ENCODE assay signal across 7 mouse cellular contexts in the genomic region with DNA sequence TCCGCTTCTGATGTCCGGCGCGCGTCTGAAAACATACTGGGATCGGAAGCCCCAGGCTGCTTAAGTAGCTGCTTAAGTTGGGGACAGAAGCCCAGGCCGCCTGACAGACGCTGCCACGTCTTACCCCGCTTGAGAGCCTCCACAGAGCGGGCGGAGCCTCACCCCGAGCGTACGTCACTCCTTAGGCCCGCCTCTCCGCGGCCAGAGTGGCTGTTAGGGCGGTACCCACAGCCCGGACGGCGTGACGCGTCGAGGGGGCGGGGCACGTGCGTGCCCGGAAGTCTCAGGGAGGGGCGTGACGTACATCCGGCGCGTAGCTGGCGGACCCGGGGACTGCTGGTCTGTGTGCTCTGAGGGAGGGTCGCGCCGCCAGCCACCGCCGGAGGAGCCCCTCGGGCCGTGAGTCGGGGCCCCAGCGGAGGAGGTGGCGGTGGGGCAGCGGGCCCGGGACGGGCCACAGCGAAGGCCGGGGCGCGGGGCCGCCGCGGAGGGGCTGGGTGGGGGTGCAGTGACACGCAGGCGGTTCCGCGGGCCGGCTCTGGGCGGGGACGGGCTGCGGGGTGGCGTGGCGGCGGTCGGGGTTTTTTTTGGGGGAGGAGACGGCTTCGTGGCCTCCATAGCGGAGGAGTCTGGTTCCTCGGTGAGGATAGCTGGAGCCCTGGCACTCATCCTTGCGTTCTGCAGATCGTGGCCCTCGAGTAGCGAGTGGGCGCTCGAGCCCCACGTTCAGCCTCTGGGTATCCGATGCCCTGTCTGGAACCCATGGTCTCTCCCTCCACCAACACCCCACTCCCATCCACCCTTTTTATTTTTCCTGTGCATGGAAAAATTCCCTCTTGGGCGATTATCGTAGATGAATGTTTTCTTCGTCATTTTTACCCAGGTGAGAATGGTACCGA. TPM values are rescaled to one million over a fixed set of nuclear protein-coding genes. Genes with fewer than 3 reads are reported as not detected.
DNase-seq lines count a peak whose midpoint lies in the region; ATAC-seq lines count a peak whose summit lies in the region.

Gene Sar1a (plus strand): TSS at position 285 of the 899 bp plus-strand sequence.

- peak within 1 kb of the TSS; percentile 56; the same call in 1 of the 2 replicates for H3K27ac ChIP-seq in embryonic facial prominence, embryonic 11.5 days (replicated peaks; ENCODE audit: low read depth, low read length)
- H3K27ac ChIP-seq in limb, embryonic 11.5 days (replicated peaks; ENCODE audit: low read depth, low read length) = 0 out of 2 replicates have a peak within 1 kb of the TSS, but pooled peaks have one; percentile 24
- peak within 1 kb of the TSS; percentile 78 for H3K27ac ChIP-seq in midbrain, embryonic 14.5 days (replicated peaks; ENCODE audit: low read depth, low read length)

- peak within 1 kb of the TSS; percentile 73 for H3K4me2 ChIP-seq in embryonic facial prominence, embryonic 11.5 days (ENCODE audit: low read depth, low read length)
- H3K4me2 ChIP-seq in limb, embryonic 11.5 days (ENCODE audit: low read depth, severe bottlenecking) = peak within 1 kb of the TSS; percentile 68
- peak within 1 kb of the TSS; percentile 93 for H3K4me2 ChIP-seq in midbrain, embryonic 14.5 days (ENCODE audit: low read length)

- H3K4me3 ChIP-seq in embryonic facial prominence, embryonic 11.5 days (ENCODE audit: low read depth, low read length) = peak within 1 kb of the TSS; percentile 98
- peak within 1 kb of the TSS; percentile 80 for H3K4me3 ChIP-seq in limb, embryonic 11.5 days (ENCODE audit: low read depth, low read length)
- peak within 1 kb of the TSS; percentile 94 for H3K4me3 ChIP-seq in midbrain, embryonic 14.5 days (replicated peaks; ENCODE audit: low read depth, low read length)

- H3K36me3 ChIP-seq in embryonic facial prominence, embryonic 11.5 days (replicated peaks; ENCODE audit: control insufficient read depth, insufficient read depth, low read depth, low read length) = no peaks in the 10 kb centered on the region
- H3K36me3 ChIP-seq in limb, embryonic 11.5 days (ENCODE audit: control insufficient read depth, insufficient read depth, low read length) = peaks cover 2% of the 10 kb centered on the region; the same call in 1 of the 2 replicates
- H3K36me3 ChIP-seq in midbrain, embryonic 14.5 days (ENCODE audit: control insufficient read depth, insufficient read depth, low read length) = peaks cover 3% of the 10 kb centered on the region; the same call in 1 of the 2 replicates

- H3K27me3 ChIP-seq in embryonic facial prominence, embryonic 11.5 days (ENCODE audit: control insufficient read depth, insufficient read depth, low read length) = no peaks in the 10 kb centered on the region
- H3K27me3 ChIP-seq in limb, embryonic 11.5 days (ENCODE audit: control insufficient read depth, insufficient read depth, low read length) = no peaks in the 10 kb centered on the region
- H3K27me3 ChIP-seq in midbrain, embryonic 14.5 days (ENCODE audit: control insufficient read depth, insufficient read depth, low read length) = no peaks in the 10 kb centered on the region

- peak within 1 kb of the TSS; percentile 91 for H3K9ac ChIP-seq in embryonic facial prominence, embryonic 11.5 days (replicated peaks; ENCODE audit: low read length)
- H3K9ac ChIP-seq in limb, embryonic 11.5 days (ENCODE audit: low read length) = peak within 1 kb of the TSS; percentile 84
- peak within 1 kb of the TSS; percentile 92 for H3K9ac ChIP-seq in midbrain, embryonic 14.5 days (replicated peaks; ENCODE audit: low read length)

- under 1% methylated on average over 69 of the region's 84 CpGs for whole genome bisulfite sequencing in embryonic facial prominence, embryonic 11.5 days
- under 1% methylated on average over 82 of the region's 84 CpGs for WGBS in limb, embryonic 11.5 days
- WGBS in midbrain, embryonic 14.5 days = under 1% methylated on average over 84 of the region's 84 CpGs

- ATAC-seq in embryonic facial prominence, embryonic 11.5 days (replicated peaks; ENCODE audit: insufficient number of reproducible peaks, low FRiP score, low TSS enrichment, low read depth) = peak; percentile 100
- ATAC-seq in limb, embryonic 11.5 days (ENCODE audit: insufficient number of reproducible peaks, low FRiP score, low TSS enrichment, low read depth) = peak; percentile 100
- ATAC-seq in midbrain, embryonic 14.5 days (ENCODE audit: low FRiP score, low TSS enrichment) = peak; percentile 100

- no peaks in the 10 kb centered on the region for H3K9me3 ChIP-seq in embryonic facial prominence, embryonic 11.5 days (replicated peaks; ENCODE audit: control insufficient read depth, low read length)
- H3K9me3 ChIP-seq in limb, embryonic 11.5 days (ENCODE audit: control insufficient read depth, low read length) = no peaks in the 10 kb centered on the region
- H3K9me3 ChIP-seq in midbrain, embryonic 14.5 days (ENCODE audit: control insufficient read depth, low read length) = no peaks in the 10 kb centered on the region

- H3K4me1 ChIP-seq in embryonic facial prominence, embryonic 11.5 days (ENCODE audit: control insufficient read depth, insufficient read depth, low read length) = no peaks in the 10 kb centered on the region; the same call in 1 of the 2 replicates
- peaks cover 4% of the 10 kb centered on the region for H3K4me1 ChIP-seq in limb, embryonic 11.5 days (ENCODE audit: control insufficient read depth, insufficient read depth, low read length)
- peaks cover 14% of the 10 kb centered on the region for H3K4me1 ChIP-seq in midbrain, embryonic 14.5 days (ENCODE audit: control insufficient read depth, insufficient read depth, low read length)

- DNase-seq in adrenal gland, postnatal 14 days = peak; percentile 99
- DNase-seq in embryonic facial prominence, embryonic 11.5 days (ENCODE audit: low spot score) = peak; percentile 99
- DNase-seq in heart, adult 11 months = peak; percentile 100
- peak; percentile 98 for DNase-seq in kidney, adult 18-20 months
- peak; percentile 99 for DNase-seq in limb, embryonic 11.5 days (ENCODE audit: low spot score)
- peak; percentile 99 for DNase-seq in midbrain, embryonic 14.5 days
- peak; percentile 97 to 98 for DNase-seq in spleen, adult 18-20 months

RNA-seq across cellular contexts. Expression of gene Sar1a, which starts in this region (rescaled TPM):
- 167 and 170 TPM in 2 replicates for total RNA-seq in adrenal gland, postnatal 14 days (2021)
- polyA plus RNA-seq in embryonic facial prominence, embryonic 11.5 days (2014; fragmentation: Nextera tagmentation; extraction: Ambion mirVana) = 273 and 274 TPM in 2 replicates
- polyA plus RNA-seq in limb, embryonic 11.5 days (2014; fragmentation: Nextera tagmentation; extraction: Ambion mirVana) = 245 and 250 TPM in 2 replicates
- polyA plus RNA-seq in midbrain, embryonic 14.5 days (2014; fragmentation: Nextera tagmentation; extraction: Ambion mirVana) = 189 and 227 TPM in 2 replicates

Comparison
In these comparisons a context has a peak if more than half of its experiments do, and no peak if none do; other contexts are left out.
1. Peak in every context shown above with its lines: DNase-seq, ATAC-seq, H3K4me3 ChIP-seq and H3K27ac ChIP-seq.
2. H3K27ac ChIP-seq: peak in every context shown above with its lines; median percentile 78 in midbrain, embryonic 14.5 days; 56 in embryonic facial prominence, embryonic 11.5 days; 24 in limb, embryonic 11.5 days.